Mouse (Mus musculus): ENCODE measurements at regions not wholly inside any gene's neighbourhood (a gene's known extent, or its start where the extent isn't known, plus 50 kb on each side); places are given as distances from the start of the nearest gene placed in this dataset.

- DNase-seq, result no peak
- intact Hi-C loops (cut with DNase I), result no loop called here
- no peak for TF ChIP-seq CTCF (IDR thresholded peaks at IDR 0.05)
- Histone ChIP-seq H3K27ac (no peak overlapping the region), H3K4me3 (no peak overlapping the region)
Measured at GRCm38 (mm10) chr12:109857705-109858104, 257.6 kb upstream of the Rtl1 start.

- intact Hi-C loops (cut with DNase I), result no loop called here
- Histone ChIP-seq H3K27ac (no peak overlapping the region), H3K4me3 (no peak overlapping the region)
- no peak for DNase-seq
- no peak for TF ChIP-seq CTCF (IDR thresholded peaks at IDR 0.05)
Measured at GRCm38 (mm10) chr12:109864826-109865225, 264.7 kb upstream of the Rtl1 start.

- intact Hi-C loops (cut with DNase I), result no loop called here
- H3K27ac ChIP-seq, result no peak overlapping the region
- H3K4me3 ChIP-seq, result no peak overlapping the region
- peak; percentile 85 for DNase-seq
- TF ChIP-seq CTCF (IDR thresholded peaks at IDR 0.05), result no peak
Measured at GRCm38 (mm10) chr12:109871021-109871420, 270.9 kb upstream of the Rtl1 start.

DNA sequence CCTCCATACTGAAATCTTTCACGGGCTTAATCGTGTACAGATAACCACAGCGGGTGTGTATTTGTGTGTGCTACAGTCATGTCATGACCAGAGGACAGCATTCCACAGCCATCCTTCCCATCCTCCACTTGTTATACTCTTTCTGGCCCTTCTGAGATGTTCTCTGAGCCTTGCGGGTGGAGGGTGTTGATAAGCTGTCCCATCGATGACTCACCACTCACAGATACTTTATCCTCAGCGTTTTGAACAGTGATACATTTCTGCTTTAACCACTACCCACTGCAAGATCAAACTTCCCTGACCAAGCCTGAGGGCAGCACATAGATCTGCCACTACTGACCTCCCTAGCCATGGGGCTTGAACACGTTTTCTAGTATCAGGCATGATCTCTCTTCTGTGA lies 274.3 kb upstream of the Rtl1 start:
- no peak overlapping the region for H3K27ac ChIP-seq
- TF ChIP-seq CTCF (IDR thresholded peaks at IDR 0.05), result no peak
- no peak for DNase-seq
- no peak overlapping the region for H3K4me3 ChIP-seq
- intact Hi-C loops (cut with DNase I), result no loop called here

DNA sequence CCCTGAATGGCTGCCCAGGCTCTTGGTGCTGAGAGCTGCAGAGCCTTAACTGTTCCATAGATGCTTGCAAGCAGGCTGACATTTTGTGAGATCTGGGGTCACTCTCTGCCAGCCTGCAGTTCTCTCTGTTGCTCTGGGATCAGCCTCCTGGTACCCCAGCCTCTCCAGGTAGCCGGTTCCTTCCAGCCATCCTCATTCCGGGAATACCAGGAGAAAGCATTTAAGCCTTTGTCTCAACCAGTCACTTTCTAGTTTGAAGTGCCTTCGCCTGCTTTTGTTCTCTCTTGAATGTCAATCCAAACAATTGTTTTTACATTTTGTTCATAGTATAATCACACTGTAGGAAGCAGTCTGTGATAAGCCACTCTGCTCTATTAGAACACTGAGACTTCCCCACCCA lies 281.0 kb upstream of the Rtl1 start:
- H3K4me3 ChIP-seq, result no peak overlapping the region

DNA sequence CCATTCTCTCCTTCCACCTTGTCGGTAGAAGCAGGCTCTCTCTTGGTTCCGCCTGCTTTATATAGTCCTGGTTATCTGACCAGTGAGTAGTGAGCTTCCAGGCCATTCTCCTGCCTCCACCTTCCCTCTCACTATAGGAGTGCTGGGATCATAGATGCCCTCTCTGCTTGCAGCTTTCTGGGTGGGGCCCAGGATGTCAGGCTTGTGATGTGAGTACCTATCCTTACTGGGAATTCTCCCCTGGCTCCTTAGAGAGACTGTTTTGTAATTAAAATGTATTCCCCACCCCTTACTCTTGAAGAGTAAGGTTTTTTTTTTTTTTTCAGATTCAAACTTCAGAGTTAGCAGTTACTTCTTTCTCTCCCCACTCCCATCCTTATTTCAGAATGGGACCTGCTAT lies 291.1 kb upstream of the Rtl1 start:
- TF ChIP-seq CTCF (IDR thresholded peaks at IDR 0.05), result no peak
- H3K4me3 ChIP-seq, result no peak overlapping the region
- DNase-seq, result no peak
- intact Hi-C loops (cut with DNase I), result no loop called here
- H3K27ac ChIP-seq, result no peak overlapping the region

More for the DNA sequence above, 281.0 kb upstream of the Rtl1 start:
- DNase-seq, result no peak
- intact Hi-C loops (cut with DNase I), result no loop called here
- no peak for TF ChIP-seq CTCF (IDR thresholded peaks at IDR 0.05)
- H3K27ac ChIP-seq, result no peak overlapping the region

DNA sequence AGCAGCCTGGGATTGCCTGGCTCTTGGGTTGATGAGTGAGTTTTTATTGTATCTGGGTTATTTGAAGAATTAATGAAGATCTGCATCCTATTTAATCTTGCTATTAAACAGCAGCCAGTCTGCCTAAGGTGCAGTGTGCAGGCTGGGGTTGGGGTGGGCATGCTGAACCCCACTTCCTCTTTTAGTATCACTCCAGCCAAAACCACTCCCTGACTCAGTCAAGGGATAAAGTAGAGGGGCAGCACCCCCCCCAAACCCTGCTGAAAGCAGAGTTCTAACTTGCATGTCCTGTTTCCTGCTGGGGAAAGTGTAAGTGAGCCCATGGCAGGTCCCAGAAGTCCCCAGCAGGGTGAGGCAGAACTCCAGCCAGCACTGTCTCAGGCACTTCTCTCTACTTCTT lies 292.7 kb upstream of the Rtl1 start:
- Histone ChIP-seq H3K27ac (no peak overlapping the region), H3K4me3 (no peak overlapping the region)
- TF ChIP-seq CTCF (IDR thresholded peaks at IDR 0.05), result no peak
- intact Hi-C loops (cut with DNase I), result no loop called here
- DNase-seq, result no peak

- Histone ChIP-seq H3K4me3 (no peak overlapping the region), H3K27ac (no peak overlapping the region)
- no peak for TF ChIP-seq CTCF (IDR thresholded peaks at IDR 0.05)
- intact Hi-C loops (cut with DNase I), result no loop called here
- no peak for DNase-seq
Measured at GRCm38 (mm10) chr12:109893657-109894056, 293.5 kb upstream of the Rtl1 start.

DNA sequence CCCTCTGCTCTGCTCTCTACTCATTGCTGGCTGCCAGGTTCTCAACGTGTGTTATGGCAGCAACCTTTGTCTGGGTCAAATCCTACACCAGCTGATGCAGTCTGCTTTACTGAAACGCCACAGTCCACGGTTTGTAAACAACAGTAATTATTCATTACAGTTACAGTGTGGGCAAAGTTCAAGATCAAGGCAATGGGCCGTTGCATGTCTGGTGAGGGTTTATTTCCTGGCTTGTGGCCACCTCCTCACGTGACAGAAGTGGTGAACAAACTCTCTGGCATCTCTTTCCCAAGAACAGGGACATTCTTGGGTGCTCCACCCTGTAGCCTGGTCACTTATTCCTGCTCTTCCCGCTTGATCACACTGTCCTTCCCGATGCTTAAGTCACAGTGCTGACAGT lies 295.3 kb upstream of the Rtl1 start:
- intact Hi-C loops (cut with DNase I), result no loop called here

DNA sequence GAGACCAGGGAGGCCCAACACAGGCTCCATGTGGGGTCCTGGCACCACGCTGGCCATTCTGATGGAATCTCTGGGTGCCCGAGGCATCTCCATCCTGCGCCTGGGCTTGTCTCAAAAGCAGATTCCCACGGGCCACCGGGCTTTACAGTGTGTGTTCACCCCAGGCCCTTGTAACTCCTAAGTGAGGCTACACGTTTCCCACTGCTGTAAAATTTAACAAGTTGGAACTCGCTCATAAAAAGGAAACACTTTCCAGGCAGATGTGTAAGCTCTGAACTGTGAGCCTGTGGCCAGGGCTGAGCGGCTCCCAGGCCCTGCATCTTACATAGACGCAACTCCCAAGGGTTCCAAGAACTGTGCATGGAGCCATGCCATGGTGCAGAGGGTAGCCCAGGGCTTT lies 296.3 kb upstream of the Rtl1 start:
- H3K4me3 ChIP-seq, result no peak overlapping the region
- intact Hi-C loops (cut with DNase I), result no loop called here
- TF ChIP-seq CTCF (IDR thresholded peaks at IDR 0.05), result no peak
- no peak overlapping the region for H3K27ac ChIP-seq
- no peak for DNase-seq

More for the DNA sequence above, 295.3 kb upstream of the Rtl1 start:
- Histone ChIP-seq H3K27ac (no peak overlapping the region), H3K4me3 (no peak overlapping the region)
- no peak for TF ChIP-seq CTCF (IDR thresholded peaks at IDR 0.05)
- no peak for DNase-seq

DNA sequence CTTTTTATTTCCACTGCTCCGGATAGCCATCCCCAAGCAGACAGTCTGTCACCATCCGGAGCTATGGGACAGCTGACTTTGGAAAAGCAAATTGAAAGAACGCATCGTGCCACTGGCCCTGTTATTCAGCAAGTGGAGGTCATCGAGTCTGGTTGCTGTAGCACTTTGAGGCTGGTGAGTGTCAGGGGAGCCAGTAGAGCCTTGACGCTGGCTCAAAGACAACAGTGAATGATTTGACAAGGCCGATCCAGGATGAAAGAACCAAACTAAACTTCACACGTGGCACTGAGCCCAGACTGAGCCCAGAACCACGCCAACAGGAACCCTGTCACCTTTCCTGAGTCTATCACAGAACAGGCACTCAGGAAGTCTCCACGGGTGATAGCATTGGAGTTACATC lies 296.8 kb upstream of the Rtl1 start:
- TF ChIP-seq CTCF (IDR thresholded peaks at IDR 0.05), result no peak
- intact Hi-C loops (cut with DNase I), result no loop called here
- Histone ChIP-seq H3K27ac (no peak overlapping the region), H3K4me3 (no peak overlapping the region)
- DNase-seq, result no peak

- no peak for TF ChIP-seq CTCF (IDR thresholded peaks at IDR 0.05)
- Histone ChIP-seq H3K4me3 (no peak overlapping the region), H3K27ac (no peak overlapping the region)
- intact Hi-C loops (cut with DNase I), result no loop called here
- no peak for DNase-seq
Measured at GRCm38 (mm10) chr12:109897861-109898385, 297.8 kb upstream of the Rtl1 start.

DNA sequence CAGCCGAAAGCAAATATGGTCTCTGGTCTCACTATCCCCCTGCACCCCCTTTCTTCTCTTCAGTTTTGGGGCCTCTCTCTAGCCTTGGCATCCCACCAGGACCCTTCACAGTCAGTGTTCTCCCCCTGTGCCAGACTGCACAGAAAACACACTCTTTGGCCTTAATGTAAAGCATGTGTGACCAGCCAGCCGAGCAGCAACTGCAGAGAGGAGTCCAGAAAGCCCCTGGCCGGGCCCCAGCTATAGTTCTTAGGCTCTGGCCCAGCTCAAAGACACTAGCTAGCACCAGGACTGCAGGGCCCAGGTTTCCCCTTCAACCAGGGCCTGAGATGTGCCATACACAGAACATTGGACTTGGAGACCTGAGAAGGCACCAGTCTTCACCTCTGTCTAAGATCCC lies 299.3 kb upstream of the Rtl1 start:
- intact Hi-C loops (cut with DNase I), result no loop called here
- DNase-seq, result no peak
- Histone ChIP-seq H3K4me3 (no peak overlapping the region), H3K27ac (no peak overlapping the region)
- TF ChIP-seq CTCF (IDR thresholded peaks at IDR 0.05), result no peak

GRCm38 (mm10) chr12:109910966-109911495 lies 310.9 kb upstream of the Rtl1 start:
- no peak for TF ChIP-seq CTCF (IDR thresholded peaks at IDR 0.05)
- Histone ChIP-seq H3K4me3 (no peak overlapping the region), H3K27ac (no peak overlapping the region)
- intact Hi-C loops (cut with DNase I), result no loop called here
- DNase-seq, result no peak
